10 mouse cellular contexts compared by ENCODE assay signal in genomic region chr1:153599302-153600045, GRCm38 (mm10). TPM values are rescaled to one million over a fixed set of nuclear protein-coding genes. Genes with fewer than 3 reads are reported as not detected.
DNase-seq lines count a peak whose midpoint lies in the region; ATAC-seq and TF ChIP-seq lines count a peak whose summit lies in the region.
"Had no signal": no experiment of that assay in that cellular context is flagged by ENCODE, and none has a peak within 500 bp of the region (broad histone marks: within the 10 kb centered on the region; RNA-seq: fewer than 3 reads in every experiment).

No protein-coding gene starts in this region.

- H3K4me3 ChIP-seq in heart, embryonic 14.5 days (ENCODE audit: control insufficient read depth in 1 of 2, insufficient read depth in 1 of 2, low read depth in 1 of 2, low read length in 2 of 2): no peak overlapping the region
- H3K4me3 ChIP-seq in hindbrain, embryonic 10.5 days: no peak overlapping the region
- H3K4me3 ChIP-seq in midbrain, embryonic 11.5 days (ENCODE audit: low read depth, low read length): no peak overlapping the region

- no peaks in the 10 kb centered on the region for H3K36me3 ChIP-seq in heart, embryonic 14.5 days (ENCODE audit: control insufficient read depth, insufficient read depth, low read length)
- H3K36me3 ChIP-seq in hindbrain, embryonic 10.5 days: no peaks in the 10 kb centered on the region
- H3K36me3 ChIP-seq in midbrain, embryonic 11.5 days (ENCODE audit: control insufficient read depth, insufficient read depth, low read length): no peaks in the 10 kb centered on the region

- DNase-seq in heart, postnatal 25 days (ENCODE audit: low spot score): no peak
- no peak for DNase-seq in Patski (ENCODE audit: low read depth, low spot score)
- DNase-seq in hindbrain, embryonic 10.5 days (ENCODE audit: low spot score): no peak
- no peak for DNase-seq in midbrain, embryonic 11.5 days (ENCODE audit: low spot score, missing footprints)
- DNase-seq in gastrocnemius, postnatal 4 days (ENCODE audit: low spot score in 2 of 2): no peak
- DNase-seq in gastrocnemius, postnatal 14 days: no peak
- DNase-seq: cerebellum, adult 9-10 months had no signal

- WGBS in heart, embryonic 14.5 days: 40% methylated on average over 9 of the region's 9 CpGs
- WGBS in hindbrain, embryonic 10.5 days: 50% methylated on average over 9 of the region's 9 CpGs
- 37% methylated on average over 9 of the region's 9 CpGs for WGBS in midbrain, embryonic 11.5 days

- no peak for TF ChIP-seq CTCF in Patski (IDR thresholded peaks at IDR 0.05)

- CTCF ChIA-PET in Patski (lab: Charles Lee): no interaction called here

- H3K4me2 ChIP-seq in heart, embryonic 14.5 days (ENCODE audit: low read length): peak overlapping the region; percentile 16; the same call in 1 of the 2 replicates
- H3K4me2 ChIP-seq in midbrain, embryonic 11.5 days: no peak overlapping the region; the same call in 1 of the 2 replicates

- in situ Hi-C loops in Patski (cut with MboI; ENCODE audit: low pct_unique_long_range_greater_than_20kb): no loop called here

- no peak for ATAC-seq in heart, embryonic 14.5 days (ENCODE audit: insufficient number of reproducible peaks, insufficient read depth, low FRiP score, low read depth)
- peak; percentile 31 for ATAC-seq in Patski
- ATAC-seq in midbrain, embryonic 11.5 days (ENCODE audit: low FRiP score): peak; percentile 56
- ATAC-seq: intestine, postnatal 0 days had no signal

- no peak overlapping the region for H3K9ac ChIP-seq in heart, embryonic 14.5 days (ENCODE audit: low read length)
- peak overlapping the region; percentile 43 for H3K9ac ChIP-seq in midbrain, embryonic 11.5 days (ENCODE audit: low read length)

- POLR2A ChIA-PET in Patski (lab: Charles Lee): interaction anchor here (0.6 kb wide), 1 partner anchor 1617 kb away, joined by 3 read pairs; no protein-coding TSS in a partner anchor

- H3K27ac ChIP-seq in heart, embryonic 14.5 days (replicated peaks in 1 of 2; ENCODE audit: control insufficient read depth in 1 of 2, insufficient read depth in 1 of 2, low read depth in 2 of 2, low read length in 2 of 2): peak overlapping the region; percentile 76 to 85
- H3K27ac ChIP-seq in hindbrain, embryonic 10.5 days: peak overlapping the region; percentile 59; the same call in 1 of the 2 replicates
- peak overlapping the region; percentile 17; the same call in 1 of the 2 replicates for H3K27ac ChIP-seq in midbrain, embryonic 11.5 days (ENCODE audit: low read depth, low read length)
- H3K27ac ChIP-seq: macrophage had no signal

- intact Hi-C loops in heart, postnatal 25 days (cut with DNase I): no loop called here
- intact Hi-C loops in gastrocnemius, postnatal 14 days (cut with DNase I; ENCODE audit: low total_unique reads): no loop called here

- peaks cover 10 to 24% of the 10 kb centered on the region in 2 experiments for H3K4me1 ChIP-seq in heart, embryonic 14.5 days (ENCODE audit: control insufficient read depth in 2 of 2, insufficient read depth in 2 of 2, low read length in 2 of 2)
- H3K4me1 ChIP-seq in hindbrain, embryonic 10.5 days (replicated peaks): peaks cover 19% of the 10 kb centered on the region
- H3K4me1 ChIP-seq in midbrain, embryonic 11.5 days (ENCODE audit: control insufficient read depth, insufficient read depth, low read length): peaks cover 14% of the 10 kb centered on the region

- no peaks in the 10 kb centered on the region for H3K9me3 ChIP-seq in heart, embryonic 14.5 days (ENCODE audit: control insufficient read depth, low read length)
- H3K9me3 ChIP-seq in hindbrain, embryonic 10.5 days: no peaks in the 10 kb centered on the region
- H3K9me3 ChIP-seq in midbrain, embryonic 11.5 days (ENCODE audit: control insufficient read depth, low read length): no peaks in the 10 kb centered on the region

- H3K27me3 ChIP-seq in heart, embryonic 14.5 days (ENCODE audit: control insufficient read depth, insufficient read depth, low read length): no peaks in the 10 kb centered on the region
- H3K27me3 ChIP-seq in Patski: no peaks in the 10 kb centered on the region
- no peaks in the 10 kb centered on the region for H3K27me3 ChIP-seq in hindbrain, embryonic 10.5 days (ENCODE audit: insufficient read depth, poor library complexity, severe bottlenecking)
- H3K27me3 ChIP-seq in midbrain, embryonic 11.5 days (ENCODE audit: control insufficient read depth, insufficient read depth, low read length): no peaks in the 10 kb centered on the region

RNA-seq across cellular contexts. Expression of gene Npl, which starts 49.6 kb away (rescaled TPM):
- 5.6 and 6.8 TPM in 2 replicates for polyA plus RNA-seq in heart, embryonic 14.5 days (2014; fragmentation: Nextera tagmentation; extraction: Ambion mirVana)
- 1 to 10 TPM; 1.1 to 1.3 TPM for total RNA-seq in heart, postnatal 25 days (2021)
- polyA plus RNA-seq in Patski (2021): 4.3 TPM
- 15.5 and 17.8 TPM in 2 replicates for polyA plus RNA-seq in hindbrain, embryonic 10.5 days (2016; fragmentation: Nextera tagmentation; extraction: Ambion mirVana)
- polyA plus RNA-seq in midbrain, embryonic 11.5 days (2014; fragmentation: Nextera tagmentation; extraction: Ambion mirVana): 20.5 and 23.6 TPM in 2 replicates
- 1 to 10 TPM; 5.2 to 5.6 TPM for total RNA-seq in gastrocnemius, postnatal 4 days (2021)
- 1 to 10 TPM; 1.6 to 2.2 TPM for total RNA-seq in gastrocnemius, postnatal 14 days (2021)

RNA-seq across cellular contexts. Expression of gene Rgs8, which starts 53.4 kb away (rescaled TPM):
- 0.08 and 0.58 TPM in 2 replicates for polyA plus RNA-seq in heart, embryonic 14.5 days (2014; fragmentation: Nextera tagmentation; extraction: Ambion mirVana)
- not detected for total RNA-seq in heart, postnatal 25 days (2021)
- polyA plus RNA-seq in Patski (2021): 0.53 TPM
- 4.9 and 8.9 TPM in 2 replicates for polyA plus RNA-seq in hindbrain, embryonic 10.5 days (2016; fragmentation: Nextera tagmentation; extraction: Ambion mirVana)
- 12.7 and 14.1 TPM in 2 replicates for polyA plus RNA-seq in midbrain, embryonic 11.5 days (2014; fragmentation: Nextera tagmentation; extraction: Ambion mirVana)
- 1 to 10 TPM; 2.1 to 2.5 TPM for total RNA-seq in gastrocnemius, postnatal 4 days (2021)
- total RNA-seq in gastrocnemius, postnatal 14 days (2021): under 1 TPM; 0.31 to 0.68 TPM
- polyA plus RNA-seq: macrophage had no signal

Comparison
In these comparisons a context has a peak if more than half of its experiments do, and no peak if none do; other contexts are left out.
1. H3K27ac ChIP-seq: peak in every context shown above with its lines; median percentile 80 in heart, embryonic 14.5 days; 59 in hindbrain, embryonic 10.5 days; 17 in midbrain, embryonic 11.5 days.